Mouse (Mus musculus): ENCODE measurements around the gene Ankrd13a. TPM values are rescaled to one million over a fixed set of nuclear protein-coding genes. Genes with fewer than 3 reads are reported as not detected.
"Not testable (repeated sequence)": the region's sequence is repeated elsewhere in the genome, so short reads cannot be mapped to it uniquely, and the experiment has no call there.

Ankrd13a gene
- polyA plus RNA-seq, 1 experiment from 2014 or later: 41.2 TPM

GRCm38 (mm10) chr5:114836886-114837285 lies 62.4 kb downstream of the Ankrd13a start:
- Histone ChIP-seq H3K4me1 (ENCODE audit: control insufficient read depth in 2 of 2, insufficient read depth in 2 of 2, low read length in 2 of 2) (peaks cover 3% of the 10 kb centered on the region in 2 experiments; a peak in 1 of 4 replicates), H3K36me3 (ENCODE audit: control insufficient read depth, insufficient read depth, low read length) (no peaks in the 10 kb centered on the region), H3K27me3 (ENCODE audit: control insufficient read depth, insufficient read depth, low read length) (no peaks in the 10 kb centered on the region), H3K27ac (replicated peaks in 1 of 2; ENCODE audit: control insufficient read depth in 1 of 2, insufficient read depth in 1 of 2, low read depth in 2 of 2, low read length in 2 of 2) (no peak overlapping the region), H3K9me3 (ENCODE audit: control insufficient read depth, low read length) (no peaks in the 10 kb centered on the region), H3K9ac (ENCODE audit: low read length) (no peak overlapping the region), H3K4me3 (ENCODE audit: control insufficient read depth in 1 of 2, insufficient read depth in 1 of 2, low read depth in 1 of 2, low read length in 2 of 2) (no peak overlapping the region), H3K4me2 (ENCODE audit: low read length) (no peak overlapping the region)
- no peak for ATAC-seq (ENCODE audit: insufficient number of reproducible peaks, insufficient read depth, low FRiP score, low read depth)
- WGBS: 17% methylated on average over 12 of the region's 12 CpGs

- H3K27me3 ChIP-seq (ENCODE audit: control insufficient read depth, insufficient read depth, low read length); H3K4me1 ChIP-seq (ENCODE audit: control insufficient read depth in 2 of 2, insufficient read depth in 2 of 2, low read length in 2 of 2); H3K4me3 ChIP-seq (ENCODE audit: control insufficient read depth in 1 of 2, insufficient read depth in 1 of 2, low read depth in 1 of 2, low read length in 2 of 2); H3K27ac ChIP-seq (replicated peaks in 1 of 2; ENCODE audit: control insufficient read depth in 1 of 2, insufficient read depth in 1 of 2, low read depth in 2 of 2, low read length in 2 of 2); H3K9ac ChIP-seq (ENCODE audit: low read length); H3K36me3 ChIP-seq (ENCODE audit: control insufficient read depth, insufficient read depth, low read length); H3K4me2 ChIP-seq (ENCODE audit: low read length); ATAC-seq (ENCODE audit: insufficient number of reproducible peaks, insufficient read depth, low FRiP score, low read depth); H3K9me3 ChIP-seq (ENCODE audit: control insufficient read depth, low read length): not testable (repeated sequence)
- 70% methylated on average over 5 of the region's 5 CpGs for WGBS
These were observed 66.0 kb downstream of the Ankrd13a start for GRCm38 (mm10) chr5:114840481-114840880.

- not testable (repeated sequence) for H3K27me3 ChIP-seq (ENCODE audit: control insufficient read depth, insufficient read depth, low read length); H3K36me3 ChIP-seq (ENCODE audit: control insufficient read depth, insufficient read depth, low read length); H3K4me3 ChIP-seq (ENCODE audit: control insufficient read depth in 1 of 2, insufficient read depth in 1 of 2, low read depth in 1 of 2, low read length in 2 of 2); H3K4me2 ChIP-seq (ENCODE audit: low read length); H3K27ac ChIP-seq (replicated peaks in 1 of 2; ENCODE audit: control insufficient read depth in 1 of 2, insufficient read depth in 1 of 2, low read depth in 2 of 2, low read length in 2 of 2); H3K9ac ChIP-seq (ENCODE audit: low read length); H3K9me3 ChIP-seq (ENCODE audit: control insufficient read depth, low read length); ATAC-seq (ENCODE audit: insufficient number of reproducible peaks, insufficient read depth, low FRiP score, low read depth); H3K4me1 ChIP-seq (ENCODE audit: control insufficient read depth in 2 of 2, insufficient read depth in 2 of 2, low read length in 2 of 2)
- WGBS: 56% methylated on average over 3 of the region's 3 CpGs
These were observed 67.7 kb downstream of the Ankrd13a start for GRCm38 (mm10) chr5:114842155-114842554.

DNA sequence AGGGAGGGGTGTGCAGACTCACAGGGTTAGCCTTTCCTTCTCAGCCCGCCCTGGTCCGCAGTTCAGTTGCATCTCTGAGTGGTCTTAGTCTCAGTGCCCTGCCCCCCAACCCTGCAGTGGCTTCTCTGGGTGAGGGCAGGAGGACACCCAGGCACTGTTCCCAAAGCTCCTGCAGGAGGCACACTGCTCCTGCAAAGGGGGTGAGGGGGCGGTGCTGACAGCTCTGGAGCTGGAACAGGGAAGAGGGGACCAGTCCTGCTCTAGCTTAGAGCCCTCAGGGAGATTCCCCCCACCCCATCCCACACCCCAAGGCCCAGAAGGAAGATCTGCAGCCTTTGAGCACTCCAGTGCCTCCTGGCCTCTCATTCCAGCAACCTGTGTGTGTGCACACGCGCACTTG lies 68.2 kb downstream of the Ankrd13a start:
- ATAC-seq (ENCODE audit: insufficient number of reproducible peaks, insufficient read depth, low FRiP score, low read depth): no peak
- H3K4me2 ChIP-seq (ENCODE audit: low read length): no peak overlapping the region
- H3K36me3 ChIP-seq (ENCODE audit: control insufficient read depth, insufficient read depth, low read length): no peaks in the 10 kb centered on the region
- H3K27ac ChIP-seq (replicated peaks in 1 of 2; ENCODE audit: control insufficient read depth in 1 of 2, insufficient read depth in 1 of 2, low read depth in 2 of 2, low read length in 2 of 2): no peak overlapping the region
- H3K9ac ChIP-seq (ENCODE audit: low read length): no peak overlapping the region
- H3K27me3 ChIP-seq (ENCODE audit: control insufficient read depth, insufficient read depth, low read length): no peaks in the 10 kb centered on the region
- WGBS: 63% methylated on average over 5 of the region's 5 CpGs
- H3K4me1 ChIP-seq (ENCODE audit: control insufficient read depth in 2 of 2, insufficient read depth in 2 of 2, low read length in 2 of 2): no peaks in the 10 kb centered on the region
- H3K9me3 ChIP-seq (ENCODE audit: control insufficient read depth, low read length): no peaks in the 10 kb centered on the region
- no peak overlapping the region for H3K4me3 ChIP-seq (ENCODE audit: control insufficient read depth in 1 of 2, insufficient read depth in 1 of 2, low read depth in 1 of 2, low read length in 2 of 2)

DNA sequence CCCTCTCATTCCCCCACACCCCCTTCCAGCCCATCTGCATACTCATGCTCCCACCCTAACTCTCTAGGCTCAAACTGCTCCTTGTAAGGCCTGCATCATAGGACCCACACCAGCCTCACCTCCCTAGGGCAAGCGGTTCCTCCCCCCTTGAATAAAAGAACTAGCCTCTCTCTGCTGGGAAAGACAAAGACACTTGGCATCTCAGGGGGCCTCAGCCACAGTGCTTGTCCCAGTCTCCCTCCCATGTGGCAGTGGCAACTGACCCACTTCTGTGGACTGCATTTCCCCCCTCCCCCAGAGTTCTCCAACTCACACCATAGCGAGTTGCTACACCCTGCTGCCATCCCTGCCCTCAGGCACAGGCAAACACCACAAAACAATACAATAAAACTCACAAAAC lies 69.9 kb downstream of the Ankrd13a start:
- H3K9ac ChIP-seq (ENCODE audit: low read length); H3K27ac ChIP-seq (replicated peaks in 1 of 2; ENCODE audit: control insufficient read depth in 1 of 2, insufficient read depth in 1 of 2, low read depth in 2 of 2, low read length in 2 of 2); H3K27me3 ChIP-seq (ENCODE audit: control insufficient read depth, insufficient read depth, low read length); H3K9me3 ChIP-seq (ENCODE audit: control insufficient read depth, low read length); H3K4me2 ChIP-seq (ENCODE audit: low read length); H3K36me3 ChIP-seq (ENCODE audit: control insufficient read depth, insufficient read depth, low read length); ATAC-seq (ENCODE audit: insufficient number of reproducible peaks, insufficient read depth, low FRiP score, low read depth); H3K4me3 ChIP-seq (ENCODE audit: control insufficient read depth in 1 of 2, insufficient read depth in 1 of 2, low read depth in 1 of 2, low read length in 2 of 2); H3K4me1 ChIP-seq (ENCODE audit: control insufficient read depth in 2 of 2, insufficient read depth in 2 of 2, low read length in 2 of 2): not testable (repeated sequence)
- WGBS: 79% methylated on average over 2 of the region's 2 CpGs

DNA sequence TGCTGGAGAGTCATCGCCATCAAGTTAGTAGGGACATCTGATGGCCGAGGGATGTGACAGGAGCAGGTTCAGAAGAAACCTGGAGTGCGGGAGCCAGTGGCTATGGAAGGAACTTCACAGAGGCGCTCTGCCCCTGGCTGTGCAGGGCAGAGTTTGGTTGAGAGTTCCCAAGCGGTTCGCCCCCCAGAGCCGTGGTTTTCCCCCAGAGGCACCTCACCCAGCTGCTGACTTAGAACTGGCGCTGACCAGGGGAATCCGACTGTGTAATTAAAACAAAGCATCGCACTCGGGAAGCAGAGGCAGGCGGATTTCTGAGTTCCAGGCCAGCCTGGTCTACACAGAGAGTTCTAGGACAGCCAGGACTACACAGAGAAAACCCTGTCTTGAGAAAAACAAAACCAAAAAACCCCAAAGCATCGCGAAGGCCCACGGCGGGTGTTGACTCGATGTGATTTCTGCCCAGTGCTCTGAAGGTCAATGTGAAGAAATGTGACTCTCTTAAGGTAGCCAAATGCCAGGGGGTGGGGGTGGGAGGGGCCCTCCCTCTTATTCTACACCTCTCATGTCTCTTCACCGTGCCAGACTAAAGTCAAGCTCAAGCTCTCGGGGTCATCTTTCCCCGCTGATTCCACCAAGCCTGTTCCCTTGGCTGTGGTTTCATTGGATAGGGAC lies 77.2 kb downstream of the Ankrd13a start:
- H3K27me3 ChIP-seq (ENCODE audit: control insufficient read depth, insufficient read depth, low read length): no peaks in the 10 kb centered on the region
- H3K9ac ChIP-seq (ENCODE audit: low read length): no peak overlapping the region
- no peaks in the 10 kb centered on the region for H3K36me3 ChIP-seq (ENCODE audit: control insufficient read depth, insufficient read depth, low read length)
- H3K9me3 ChIP-seq (ENCODE audit: control insufficient read depth, low read length): no peaks in the 10 kb centered on the region
- no peak overlapping the region for H3K4me2 ChIP-seq (ENCODE audit: low read length)
- no peak overlapping the region for H3K4me3 ChIP-seq (ENCODE audit: control insufficient read depth in 1 of 2, insufficient read depth in 1 of 2, low read depth in 1 of 2, low read length in 2 of 2)
- 74% methylated on average over 20 of the region's 20 CpGs for WGBS
- ATAC-seq (ENCODE audit: insufficient number of reproducible peaks, insufficient read depth, low FRiP score, low read depth): no peak
- no peak overlapping the region for H3K27ac ChIP-seq (replicated peaks in 1 of 2; ENCODE audit: control insufficient read depth in 1 of 2, insufficient read depth in 1 of 2, low read depth in 2 of 2, low read length in 2 of 2)
- H3K4me1 ChIP-seq (ENCODE audit: control insufficient read depth in 2 of 2, insufficient read depth in 2 of 2, low read length in 2 of 2): no peaks in the 10 kb centered on the region

GRCm38 (mm10) chr5:114853364-114853763 lies 78.9 kb downstream of the Ankrd13a start, which contains the start of gene 4930519G04Rik:
TSS of gene 4930519G04Rik (plus strand) at chr5:114853664.
- 78% methylated on average over 3 of the region's 5 CpGs for WGBS
- not testable (repeated sequence) for H3K4me3 ChIP-seq (ENCODE audit: control insufficient read depth in 1 of 2, insufficient read depth in 1 of 2, low read depth in 1 of 2, low read length in 2 of 2); ATAC-seq (ENCODE audit: insufficient number of reproducible peaks, insufficient read depth, low FRiP score, low read depth); H3K36me3 ChIP-seq (ENCODE audit: control insufficient read depth, insufficient read depth, low read length); H3K9me3 ChIP-seq (ENCODE audit: control insufficient read depth, low read length); H3K27ac ChIP-seq (replicated peaks in 1 of 2; ENCODE audit: control insufficient read depth in 1 of 2, insufficient read depth in 1 of 2, low read depth in 2 of 2, low read length in 2 of 2); H3K4me2 ChIP-seq (ENCODE audit: low read length); H3K9ac ChIP-seq (ENCODE audit: low read length); H3K4me1 ChIP-seq (ENCODE audit: control insufficient read depth in 2 of 2, insufficient read depth in 2 of 2, low read length in 2 of 2); H3K27me3 ChIP-seq (ENCODE audit: control insufficient read depth, insufficient read depth, low read length)
